14 mouse cellular contexts compared by ENCODE assay signal in genomic region chr9:56499324-56500067, GRCm38 (mm10).
"Had no signal": no experiment of that assay in that cellular context is flagged by ENCODE, and none has a peak within 500 bp of the region (broad histone marks: within the 10 kb centered on the region; RNA-seq: fewer than 3 reads in every experiment).

No protein-coding gene starts in this region.

- ATAC-seq: lung, postnatal 0 days; midbrain, embryonic 15.5 days had no signal

- H3K27ac ChIP-seq: left cerebral cortex, adult 2 months; limb, embryonic 10.5 days; liver, embryonic 15.5 days; macrophage; midbrain, embryonic 15.5 days; neural tube, embryonic 12.5 days; stomach, postnatal 0 days had no signal

- H3K9me3 ChIP-seq: limb, embryonic 10.5 days; liver, embryonic 15.5 days; megakaryocyte, embryonic 14.5 days; midbrain, embryonic 15.5 days; neural tube, embryonic 12.5 days had no signal

- H3K4me3 ChIP-seq: left cerebral cortex, adult 2 months; limb, embryonic 10.5 days; liver, embryonic 15.5 days; megakaryocyte, embryonic 14.5 days; midbrain, embryonic 15.5 days; neural tube, embryonic 12.5 days had no signal

- H3K36me3 ChIP-seq: midbrain, embryonic 15.5 days had no signal

- H3K27me3 ChIP-seq: liver, embryonic 15.5 days; midbrain, embryonic 15.5 days; neural tube, embryonic 12.5 days had no signal

- DNase-seq: kidney, adult 2 months; kidney, postnatal 25 days; thymus, postnatal 4 days had no signal

- H3K4me2 ChIP-seq: liver, embryonic 11.5 days; liver, embryonic 15.5 days; midbrain, embryonic 11.5 days; midbrain, embryonic 15.5 days; neural tube, embryonic 12.5 days had no signal

- H3K9ac ChIP-seq: liver, embryonic 15.5 days; midbrain, embryonic 15.5 days; neural tube, embryonic 12.5 days had no signal

- H3K4me1 ChIP-seq: liver, embryonic 15.5 days; neural tube, embryonic 12.5 days had no signal
